Mouse (Mus musculus) neural tube, embryonic 11.5 days (tissue): ENCODE data around the gene Batf2. TPM values are rescaled to one million over a fixed set of nuclear protein-coding genes. Genes with fewer than 3 reads are reported as not detected.

Experiments
- ATAC-seq: fragments of 200-750 bp; cut with Nextera tagmentation; 2 replicates; pipeline ENCODE4 v1.8.0; 2017; ENCODE audit warnings: moderate number of reproducible peaks, mild to moderate bottlenecking, moderate TSS enrichment, moderate library complexity; ENCODE audit not compliant: insufficient read depth, low FRiP score, low TSS enrichment
- DNase-seq: peaks from one replicate; pipeline ENCODE4 v3.0.0-alpha.2; 2015; ENCODE audit warnings: low spot score
- H3K27ac ChIP-seq: fragments of 300-500 bp; sonication (generic); 2 replicates; pipeline ENCODE4 v1.5.1; 2014; ENCODE audit warnings: low read depth, mild to moderate bottlenecking, low read length
- H3K27me3 ChIP-seq: fragments of 300-500 bp; sonication (generic); 2 replicates; pipeline ENCODE4 v1.6.1; 2014; ENCODE audit warnings: mild to moderate bottlenecking, low read length, mixed read lengths; ENCODE audit not compliant: control insufficient read depth, insufficient read depth
- H3K36me3 ChIP-seq: fragments of 300-500 bp; sonication (generic); 2 replicates; pipeline ENCODE4 v1.6.1; 2014; ENCODE audit warnings: mild to moderate bottlenecking, low read length, moderate library complexity, mixed read lengths; ENCODE audit not compliant: control insufficient read depth, insufficient read depth
- H3K4me1 ChIP-seq: fragments of 300-500 bp; sonication (generic); 2 replicates; pipeline ENCODE4 v1.6.1; 2014; ENCODE audit warnings: low read length, mixed read lengths; ENCODE audit not compliant: control insufficient read depth, insufficient read depth
- H3K4me2 ChIP-seq: fragments of 300-500 bp; sonication (generic); 2 replicates; pipeline ENCODE4 v1.6.1; 2014; ENCODE audit warnings: low read depth, mild to moderate bottlenecking, moderate library complexity
- H3K4me3 ChIP-seq: fragments of 300-500 bp; sonication (generic); 2 replicates; pipeline ENCODE4 v1.5.1; 2014; ENCODE audit warnings: low read depth, low read length
- H3K9ac ChIP-seq: fragments of 300-500 bp; sonication (generic); 2 replicates; pipeline ENCODE4 v1.6.1; 2014; ENCODE audit warnings: mild to moderate bottlenecking, low read length
- H3K9me3 ChIP-seq: fragments of 300-500 bp; sonication (generic); 2 replicates; pipeline ENCODE4 v1.6.1; 2016; ENCODE audit warnings: low read length; ENCODE audit not compliant: control insufficient read depth
- WGBS: fragments of 180-500 bp; shearing (Covaris S2); extraction: QIAGEN DNeasy Blood & Tissue Kit; methylation state at CpG from one replicate; pipeline ENCODE4 v1.1.7; 2014; 5-methylcytosine and 5-hydroxymethylcytosine counted together
- polyA plus RNA-seq: library from polyadenylated mRNA; unstranded; fragments of >200 nt; fragmentation: Nextera tagmentation; extraction: Ambion mirVana; gene quantifications from 2 replicates; pipeline ENCODE4 v1.2.1, GENCODE M21; 2014

Gene Batf2
- polyA plus RNA-seq, 1 experiment from 2014 or later = not detected

DNA sequence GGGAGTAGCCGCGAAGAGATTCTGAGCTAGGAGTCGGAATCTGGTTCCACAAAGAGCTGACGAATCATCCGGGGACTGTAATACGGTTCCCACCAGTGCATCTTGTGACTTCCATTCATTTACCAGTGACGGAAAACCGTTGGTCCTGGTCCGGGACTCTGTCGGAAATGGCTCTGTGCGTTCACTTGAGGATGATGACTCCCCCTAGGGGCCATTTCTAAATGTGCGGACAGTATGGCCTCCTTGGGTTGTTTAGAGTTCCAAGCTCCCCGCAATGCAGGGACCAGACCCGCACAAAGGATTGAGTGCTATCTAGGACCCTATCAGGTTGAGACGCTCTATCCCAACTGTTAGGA lies 589 bp downstream of the Batf2 start, which contains the start of gene Arl2:
Gene Arl2 (minus strand): TSS at position 155 of the 356 bp plus-strand sequence.
- under 1% methylated on average over 15 of the region's 15 CpGs for WGBS
- Histone ChIP-seq H3K4me3 (peak within 1 kb of the TSS; percentile 56), H3K27me3 (no peaks in the 10 kb centered on the region), H3K36me3 (peaks cover 2% of the 10 kb centered on the region), H3K9me3 (no peaks in the 10 kb centered on the region), H3K27ac (peak within 1 kb of the TSS; percentile 93), H3K4me2 (peak within 1 kb of the TSS; percentile 70), H3K4me1 (no peaks in the 10 kb centered on the region), H3K9ac (peak within 1 kb of the TSS; percentile 76)
- peak; percentile 87 for DNase-seq
- ATAC-seq = peak; percentile 78

DNA sequence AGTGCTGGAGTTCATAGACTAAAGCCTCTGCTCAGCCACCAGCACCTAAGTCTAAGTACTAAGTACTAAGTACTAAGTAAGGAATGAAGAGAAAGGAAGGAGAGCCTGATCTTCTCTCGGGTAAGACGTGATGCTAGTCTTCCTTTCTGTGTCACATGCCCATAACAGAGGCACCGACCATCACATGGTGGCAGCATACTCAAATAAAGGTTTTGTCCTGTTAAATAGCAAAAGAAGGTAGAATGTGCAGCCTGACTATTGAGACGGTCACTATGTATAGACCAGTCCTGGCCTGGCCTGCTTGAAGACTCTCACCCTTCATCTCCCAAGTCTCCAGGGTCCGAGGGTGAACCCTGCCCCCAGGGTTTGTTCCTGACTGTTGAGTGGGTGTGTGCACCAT lies 4.1 kb downstream of the Batf2 start:
- ATAC-seq (no peak), DNase-seq (no peak)
- no peaks in the 10 kb centered on the region for H3K9me3 ChIP-seq
- no peak overlapping the region for H3K4me2 ChIP-seq
- H3K27me3 ChIP-seq = no peaks in the 10 kb centered on the region
- H3K27ac ChIP-seq = no peak overlapping the region
- no peak overlapping the region for H3K4me3 ChIP-seq
- H3K9ac ChIP-seq = no peak overlapping the region
- 82% methylated on average over 5 of the region's 5 CpGs for WGBS
- H3K4me1 ChIP-seq = no peaks in the 10 kb centered on the region
- no peaks in the 10 kb centered on the region for H3K36me3 ChIP-seq

DNA sequence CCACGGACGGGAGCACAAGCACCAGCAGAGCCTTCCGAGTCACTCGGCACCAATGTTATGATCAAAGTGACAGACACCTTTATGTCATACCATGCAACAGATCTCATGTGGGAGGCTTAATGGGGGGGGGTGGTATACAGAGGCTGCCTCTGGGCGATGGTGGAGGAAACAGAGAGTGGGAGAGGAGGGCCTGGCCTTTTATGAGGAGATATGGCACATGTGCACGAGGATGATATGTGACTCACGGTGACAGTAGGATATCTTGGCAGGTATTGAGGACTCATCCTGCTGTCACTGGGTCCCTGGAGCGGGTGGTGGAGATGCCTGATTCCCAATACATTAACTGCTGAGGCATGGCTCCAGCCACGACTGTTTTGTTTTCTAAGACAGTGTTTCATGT lies 14.4 kb downstream of the Batf2 start:
- H3K9me3 ChIP-seq = no peaks in the 10 kb centered on the region
- no peaks in the 10 kb centered on the region for H3K4me1 ChIP-seq
- no peak overlapping the region for H3K4me3 ChIP-seq
- DNase-seq (no peak), ATAC-seq (no peak)
- no peak overlapping the region for H3K4me2 ChIP-seq
- WGBS = 87% methylated on average over 9 of the region's 9 CpGs
- H3K9ac ChIP-seq = no peak overlapping the region
- H3K36me3 ChIP-seq = no peaks in the 10 kb centered on the region
- H3K27me3 ChIP-seq = no peaks in the 10 kb centered on the region
- no peak overlapping the region for H3K27ac ChIP-seq

- ATAC-seq = no peak
- Histone ChIP-seq H3K9me3 (no peaks in the 10 kb centered on the region), H3K27me3 (no peaks in the 10 kb centered on the region), H3K9ac (no peak overlapping the region), H3K4me2 (no peak overlapping the region), H3K4me3 (no peak overlapping the region), H3K36me3 (no peaks in the 10 kb centered on the region), H3K4me1 (no peaks in the 10 kb centered on the region), H3K27ac (no peak overlapping the region)
- no peak for DNase-seq
- 71% methylated on average over 8 of the region's 8 CpGs for whole genome bisulfite sequencing
Observed at GRCm38 (mm10) chr19:6156372-6156771, 15.6 kb downstream of the Batf2 start.

DNA sequence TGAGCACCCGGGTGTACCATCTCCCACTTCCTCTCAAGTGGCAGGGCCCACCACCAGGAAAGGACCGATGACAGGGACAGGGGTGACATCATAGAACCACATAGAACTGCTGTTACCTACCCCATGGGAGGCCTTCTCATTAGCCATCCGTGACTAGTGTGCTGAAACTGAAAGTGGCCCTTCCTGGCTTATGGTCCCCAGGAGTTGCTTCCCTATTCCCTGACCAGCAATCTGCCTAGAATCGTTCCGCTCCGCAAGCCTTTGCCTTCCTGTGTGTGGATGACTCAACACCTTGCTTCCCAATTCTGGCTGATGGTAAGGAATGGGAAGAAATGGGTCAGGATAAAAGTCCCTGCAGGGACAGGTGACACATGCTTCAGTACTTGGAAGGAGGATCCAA lies 16.4 kb downstream of the Batf2 start:
- Histone ChIP-seq H3K27me3 (no peaks in the 10 kb centered on the region), H3K4me2 (no peak overlapping the region), H3K4me1 (no peaks in the 10 kb centered on the region), H3K9me3 (no peaks in the 10 kb centered on the region), H3K36me3 (no peaks in the 10 kb centered on the region), H3K4me3 (no peak overlapping the region), H3K27ac (no peak overlapping the region), H3K9ac (peak overlapping the region; percentile 2; the same call in 1 of the 2 replicates)
- 70% methylated on average over 6 of the region's 6 CpGs for WGBS
- ATAC-seq (no peak), DNase-seq (no peak)

- H3K27ac ChIP-seq = no peak overlapping the region
- no peaks in the 10 kb centered on the region for H3K4me1 ChIP-seq
Observed at GRCm38 (mm10) chr19:6163872-6164547, 23.2 kb downstream of the Batf2 start.

DNA sequence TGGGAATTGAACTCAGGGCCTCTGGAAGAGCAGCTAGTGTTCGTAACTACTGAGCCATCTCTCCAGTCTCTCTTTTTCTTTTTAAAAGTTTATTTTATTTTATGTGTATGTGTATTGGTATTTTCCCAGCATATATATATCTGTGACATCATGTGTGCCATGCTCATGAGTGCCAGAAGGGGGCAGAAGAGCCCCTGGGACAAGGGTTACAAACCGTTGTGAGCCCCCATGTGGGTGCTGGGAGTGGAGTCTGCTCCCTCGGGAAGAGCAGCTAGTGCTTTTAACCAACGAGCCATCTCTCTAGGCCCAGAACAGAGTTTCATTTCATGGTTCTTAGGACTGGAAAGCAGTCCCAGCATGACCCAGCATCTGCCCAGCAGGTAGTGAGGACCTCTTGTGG lies 26.0 kb downstream of the Batf2 start:
- no peak for ATAC-seq

More at GRCm38 (mm10) chr19:6163872-6164547, 23.2 kb downstream of the Batf2 start:
- no peaks in the 10 kb centered on the region for H3K27me3 ChIP-seq
- H3K9ac ChIP-seq = no peak overlapping the region
- no peak overlapping the region for H3K4me3 ChIP-seq
- no peak overlapping the region for H3K4me2 ChIP-seq
- ATAC-seq (no peak), DNase-seq (no peak)
- H3K9me3 ChIP-seq = no peaks in the 10 kb centered on the region
- WGBS = 80% methylated on average over 10 of the region's 10 CpGs
- H3K36me3 ChIP-seq = no peaks in the 10 kb centered on the region

GRCm38 (mm10) chr19:6171215-6171614 lies 30.4 kb downstream of the Batf2 start:
- ATAC-seq = no peak
- H3K36me3 ChIP-seq = no peaks in the 10 kb centered on the region
- H3K4me1 ChIP-seq = no peaks in the 10 kb centered on the region
- H3K9me3 ChIP-seq = no peaks in the 10 kb centered on the region
- 84% methylated on average over 8 of the region's 8 CpGs for WGBS
- no peaks in the 10 kb centered on the region for H3K27me3 ChIP-seq
- no peak overlapping the region for H3K4me2 ChIP-seq
- no peak overlapping the region for H3K27ac ChIP-seq
- H3K4me3 ChIP-seq = no peak overlapping the region
- no peak overlapping the region for H3K9ac ChIP-seq
- no peak for DNase-seq

More for the DNA sequence above, 26.0 kb downstream of the Batf2 start:
- no peak overlapping the region for H3K9ac ChIP-seq
- no peaks in the 10 kb centered on the region for H3K27me3 ChIP-seq
- no peak overlapping the region for H3K4me2 ChIP-seq
- H3K9me3 ChIP-seq = no peaks in the 10 kb centered on the region
- H3K36me3 ChIP-seq = no peaks in the 10 kb centered on the region
- 74% methylated on average over 4 of the region's 4 CpGs for WGBS
- DNase-seq = no peak
- no peaks in the 10 kb centered on the region for H3K4me1 ChIP-seq
- H3K4me3 ChIP-seq = no peak overlapping the region
- H3K27ac ChIP-seq = no peak overlapping the region

GRCm38 (mm10) chr19:6174771-6175170 lies 34.0 kb downstream of the Batf2 start:
- Histone ChIP-seq H3K9ac (no peak overlapping the region), H3K27ac (no peak overlapping the region), H3K27me3 (no peaks in the 10 kb centered on the region), H3K9me3 (no peaks in the 10 kb centered on the region), H3K4me3 (no peak overlapping the region), H3K36me3 (no peaks in the 10 kb centered on the region), H3K4me2 (no peak overlapping the region), H3K4me1 (no peaks in the 10 kb centered on the region)
- no peak for DNase-seq
- no peak for ATAC-seq
- WGBS = 48% methylated on average over 5 of the region's 5 CpGs
